Mouse (Mus musculus): ENCODE results near the gene Gigyf2. TPM values are rescaled to one million over a fixed set of nuclear protein-coding genes. Genes with fewer than 3 reads are reported as not detected.
"Not testable (repeated sequence)": the region's sequence is repeated elsewhere in the genome, so short reads cannot be mapped to it uniquely, and the experiment has no call there.

Gene Gigyf2
- total RNA-seq, 2 experiments from 2014 or later = 32.3 to 36.5 TPM

GRCm38 (mm10) chr1:87418733-87419132 is 91.9 kb downstream of the Gigyf2 start:
- intact Hi-C loops (cut with DNase I; ENCODE audit: low total_unique reads) = no loop called here
- DNase-seq = no peak

- intact Hi-C loops (cut with DNase I; ENCODE audit: low total_unique reads) = no loop called here
- DNase-seq = no peak
Observed at GRCm38 (mm10) chr1:87435125-87435524, 108.3 kb downstream of the Gigyf2 start.

- intact Hi-C loops (cut with DNase I; ENCODE audit: low total_unique reads) = no loop called here
- no peak for DNase-seq
Observed at GRCm38 (mm10) chr1:87436583-87436982, 109.8 kb downstream of the Gigyf2 start.

GRCm38 (mm10) chr1:87447183-87448104 is 120.6 kb downstream of the Gigyf2 start:
- intact Hi-C loops (cut with DNase I; ENCODE audit: low total_unique reads) = no loop called here
- peak; percentile 61 for DNase-seq

GRCm38 (mm10) chr1:87449432-87449831 is 122.6 kb downstream of the Gigyf2 start:
- intact Hi-C loops (cut with DNase I; ENCODE audit: low total_unique reads) = no loop called here
- DNase-seq = no peak

GRCm38 (mm10) chr1:87456425-87456824 is 129.6 kb downstream of the Gigyf2 start:
- no peak for DNase-seq

GRCm38 (mm10) chr1:87458045-87458444 is 131.2 kb downstream of the Gigyf2 start:
- intact Hi-C loops (cut with DNase I; ENCODE audit: low total_unique reads) = no loop called here
- DNase-seq = no peak

More at GRCm38 (mm10) chr1:87456425-87456824, 129.6 kb downstream of the Gigyf2 start:
- intact Hi-C loops (cut with DNase I; ENCODE audit: low total_unique reads) = no loop called here

- DNase-seq; intact Hi-C loops (cut with DNase I; ENCODE audit: low total_unique reads): not testable (repeated sequence)
Observed at GRCm38 (mm10) chr1:87459856-87460255, 133.1 kb downstream of the Gigyf2 start.

GRCm38 (mm10) chr1:87467469-87467868 is 140.7 kb downstream of the Gigyf2 start:
- DNase-seq = no peak
- intact Hi-C loops (cut with DNase I; ENCODE audit: low total_unique reads) = no loop called here

- intact Hi-C loops (cut with DNase I; ENCODE audit: low total_unique reads) = no loop called here
Observed at GRCm38 (mm10) chr1:87468321-87468720, 141.5 kb downstream of the Gigyf2 start.

GRCm38 (mm10) chr1:87469971-87470370 is 143.2 kb downstream of the Gigyf2 start, which contains the start of gene Snorc:
Snorc (plus strand) TSS chr1:87470271.
- DNase-seq = not testable (repeated sequence)
- intact Hi-C loops (cut with DNase I; ENCODE audit: low total_unique reads) = loop anchor here (10.0 kb wide), 1 partner anchor 255 kb away; no protein-coding TSS in a partner anchor

More at GRCm38 (mm10) chr1:87468321-87468720, 141.5 kb downstream of the Gigyf2 start:
- no peak for DNase-seq

GRCm38 (mm10) chr1:87471914-87472313 is 145.1 kb downstream of the Gigyf2 start:
- intact Hi-C loops (cut with DNase I; ENCODE audit: low total_unique reads) = loop anchor here (10.0 kb wide), 1 partner anchor 253 kb away; no protein-coding TSS in a partner anchor
- no peak for DNase-seq

- DNase-seq = no peak
- intact Hi-C loops (cut with DNase I; ENCODE audit: low total_unique reads) = loop anchor here (10.0 kb wide), 1 partner anchor 252 kb away; no protein-coding TSS in a partner anchor
Observed at GRCm38 (mm10) chr1:87472576-87472975, 145.8 kb downstream of the Gigyf2 start.

- intact Hi-C loops (cut with DNase I; ENCODE audit: low total_unique reads) = loop anchor here (10.0 kb wide), 1 partner anchor 250 kb away; no protein-coding TSS in a partner anchor
Observed at GRCm38 (mm10) chr1:87475076-87475895, 148.5 kb downstream of the Gigyf2 start.

GRCm38 (mm10) chr1:87482546-87482945 is 155.7 kb downstream of the Gigyf2 start:
- intact Hi-C loops (cut with DNase I; ENCODE audit: low total_unique reads) = no loop called here
- DNase-seq = no peak

More at GRCm38 (mm10) chr1:87475076-87475895, 148.5 kb downstream of the Gigyf2 start:
- no peak for DNase-seq

GRCm38 (mm10) chr1:87486386-87486785 is 159.6 kb downstream of the Gigyf2 start:
- peak; percentile 44 for DNase-seq
- intact Hi-C loops (cut with DNase I; ENCODE audit: low total_unique reads) = no loop called here

GRCm38 (mm10) chr1:87492285-87492684 is 165.5 kb downstream of the Gigyf2 start:
- intact Hi-C loops (cut with DNase I; ENCODE audit: low total_unique reads) = no loop called here

GRCm38 (mm10) chr1:87493542-87493941 is 166.7 kb downstream of the Gigyf2 start:
- no peak for DNase-seq
- intact Hi-C loops (cut with DNase I; ENCODE audit: low total_unique reads) = no loop called here

More at GRCm38 (mm10) chr1:87492285-87492684, 165.5 kb downstream of the Gigyf2 start:
- DNase-seq = no peak

Measured in gastrocnemius, postnatal 14 days (tissue).